Mouse (Mus musculus): ENCODE data around the gene Gm527. TPM values are rescaled to one million over a fixed set of nuclear protein-coding genes. Genes with fewer than 3 reads are reported as not detected.

The Gm527 gene
- polyA plus RNA-seq, 2 experiments, result 5.5 to 7.2 TPM

DNA sequence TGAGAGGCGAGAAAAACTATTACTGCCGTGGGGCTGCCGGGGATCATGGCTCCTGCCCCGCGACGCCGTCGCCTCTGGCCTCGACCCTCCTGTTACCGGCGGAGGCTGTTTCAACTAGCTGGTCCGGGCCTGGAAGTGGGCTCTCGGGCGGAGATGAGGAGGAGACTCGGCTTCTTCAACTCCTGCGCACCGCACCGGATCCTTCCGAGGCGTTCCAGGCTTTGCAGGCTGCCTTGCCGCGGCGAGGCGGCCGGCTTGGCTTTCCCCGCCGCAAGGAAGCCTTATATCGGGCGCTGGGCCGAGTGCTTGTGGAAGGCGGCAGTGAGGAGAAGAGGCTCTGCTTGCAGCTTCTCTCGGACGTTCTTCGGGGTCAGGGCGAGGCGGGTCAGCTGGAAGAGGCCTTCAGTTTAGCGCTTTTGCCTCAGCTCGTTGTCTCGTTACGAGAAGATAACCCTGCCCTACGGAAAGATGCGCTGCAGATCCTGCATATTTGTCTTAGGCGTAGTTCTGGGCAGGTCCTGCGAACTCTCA is 48.5 kb downstream of the Gm527 start:
- under 1% methylated on average over 43 of the region's 44 CpGs for WGBS
- H3K27me3 ChIP-seq (ENCODE audit: control insufficient read depth, insufficient read depth, low read length), result no peaks in the 10 kb centered on the region
- ATAC-seq (ENCODE audit: low FRiP score, low read depth) (peak; percentile 7), DNase-seq (ENCODE audit: low spot score) (peak; percentile 14)
- peak overlapping the region; percentile 62 for H3K4me3 ChIP-seq (replicated peaks; ENCODE audit: low read length)
- H3K36me3 ChIP-seq (ENCODE audit: control insufficient read depth, insufficient read depth, low read length), result peaks cover 7% of the 10 kb centered on the region; the same call in 1 of the 2 replicates
- peaks cover 22% of the 10 kb centered on the region for H3K4me1 ChIP-seq (ENCODE audit: control insufficient read depth, insufficient read depth, low read length)
- H3K4me2 ChIP-seq (replicated peaks; ENCODE audit: low read depth, low read length, severe bottlenecking), result peak overlapping the region; percentile 88
- H3K9me3 ChIP-seq (ENCODE audit: control insufficient read depth, low read length), result no peaks in the 10 kb centered on the region
- TF ChIP-seq POLR2A (IDR thresholded peaks at IDR 0.05; ENCODE audit: borderline replicate concordance, extremely low read depth, insufficient read depth, insufficient read length), result no peak
- peak overlapping the region; percentile 73 for H3K27ac ChIP-seq (replicated peaks; ENCODE audit: low read depth, low read length)
- H3K9ac ChIP-seq (ENCODE audit: low read depth, low read length, severe bottlenecking), result peak overlapping the region; percentile 74

DNA sequence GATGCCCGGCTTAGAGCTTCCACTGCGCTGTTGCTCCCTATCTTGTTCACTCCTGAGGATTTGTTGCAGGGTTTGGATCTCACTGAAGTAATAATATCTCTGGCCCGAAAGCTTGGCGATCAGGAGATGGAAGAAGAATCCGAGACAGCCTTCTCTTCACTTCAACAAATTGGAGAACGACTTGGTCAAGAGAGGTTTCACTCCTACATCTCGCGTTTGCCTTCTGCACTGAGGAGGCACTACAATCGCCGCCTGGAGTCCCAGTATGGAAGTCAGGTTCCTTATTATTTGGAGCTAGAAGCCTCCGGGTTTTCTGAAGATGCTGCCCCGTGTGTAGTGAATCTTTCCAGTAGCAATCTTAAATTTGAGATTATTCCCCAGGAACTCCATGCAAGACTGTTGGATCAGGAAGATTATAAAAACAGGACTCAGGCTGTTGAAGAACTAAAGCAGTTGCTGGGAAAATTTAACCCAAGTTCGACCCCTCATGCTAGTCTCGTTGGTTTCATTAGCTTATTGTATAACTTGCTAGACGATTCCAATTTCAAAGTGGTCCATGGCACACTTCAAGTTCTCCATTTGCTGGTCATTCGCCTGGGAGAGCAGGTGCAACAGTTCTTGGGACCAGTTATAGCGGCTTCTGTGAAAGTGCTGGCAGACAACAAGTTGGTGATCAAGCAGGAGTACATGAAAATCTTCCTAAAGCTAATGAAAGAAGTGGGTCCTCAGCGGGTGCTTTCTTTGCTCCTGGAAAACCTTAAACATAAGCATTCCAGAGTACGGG is 49.1 kb downstream of the Gm527 start:
- Histone ChIP-seq H3K4me1 (ENCODE audit: control insufficient read depth, insufficient read depth, low read length) (peaks cover 22% of the 10 kb centered on the region), H3K9me3 (ENCODE audit: control insufficient read depth, low read length) (no peaks in the 10 kb centered on the region), H3K27ac (replicated peaks; ENCODE audit: low read depth, low read length) (no peak overlapping the region), H3K27me3 (ENCODE audit: control insufficient read depth, insufficient read depth, low read length) (no peaks in the 10 kb centered on the region), H3K36me3 (ENCODE audit: control insufficient read depth, insufficient read depth, low read length) (peaks cover 11% of the 10 kb centered on the region; the same call in 1 of the 2 replicates), H3K9ac (ENCODE audit: low read depth, low read length, severe bottlenecking) (peak overlapping the region; percentile 74), H3K4me2 (replicated peaks; ENCODE audit: low read depth, low read length, severe bottlenecking) (peak overlapping the region; percentile 88), H3K4me3 (replicated peaks; ENCODE audit: low read length) (peak overlapping the region; percentile 62)
- no peak for TF ChIP-seq POLR2A (IDR thresholded peaks at IDR 0.05; ENCODE audit: borderline replicate concordance, extremely low read depth, insufficient read depth, insufficient read length)
- 3% methylated on average over 19 of the region's 19 CpGs for WGBS
- no peak for ATAC-seq (ENCODE audit: low FRiP score, low read depth)
- DNase-seq (ENCODE audit: low spot score), result peak; percentile 4

DNA sequence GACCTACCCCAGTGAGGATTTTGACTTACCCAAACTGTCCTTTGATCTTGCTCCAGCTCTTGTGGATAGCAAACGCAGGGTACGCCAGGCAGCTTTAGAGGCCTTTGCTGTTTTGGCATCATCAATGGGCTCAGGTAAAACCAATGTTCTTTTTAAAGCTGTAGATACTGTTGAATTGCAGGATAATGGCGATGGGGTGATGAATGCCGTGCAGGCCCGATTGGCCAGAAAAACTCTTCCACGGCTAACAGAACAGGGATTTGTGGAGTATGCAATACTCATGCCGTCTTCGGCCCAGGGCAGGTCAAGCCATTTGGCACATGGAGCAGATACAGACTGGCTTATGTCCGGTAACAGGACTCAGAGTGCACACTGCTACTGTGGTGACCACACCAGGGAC is 49.8 kb downstream of the Gm527 start:
- WGBS, result under 1% methylated on average over 9 of the region's 9 CpGs
- no peak for DNase-seq (ENCODE audit: low spot score)
- H3K4me1 ChIP-seq (ENCODE audit: control insufficient read depth, insufficient read depth, low read length), result peaks cover 25% of the 10 kb centered on the region
- H3K9ac ChIP-seq (ENCODE audit: low read depth, low read length, severe bottlenecking), result peak overlapping the region; percentile 74
- no peak for ATAC-seq (ENCODE audit: low FRiP score, low read depth)
- no peaks in the 10 kb centered on the region for H3K27me3 ChIP-seq (ENCODE audit: control insufficient read depth, insufficient read depth, low read length)
- no peak overlapping the region for H3K27ac ChIP-seq (replicated peaks; ENCODE audit: low read depth, low read length)
- no peaks in the 10 kb centered on the region for H3K9me3 ChIP-seq (ENCODE audit: control insufficient read depth, low read length)
- H3K36me3 ChIP-seq (ENCODE audit: control insufficient read depth, insufficient read depth, low read length), result peaks cover 11% of the 10 kb centered on the region; the same call in 1 of the 2 replicates
- no peak for TF ChIP-seq POLR2A (IDR thresholded peaks at IDR 0.05; ENCODE audit: borderline replicate concordance, extremely low read depth, insufficient read depth, insufficient read length)
- peak overlapping the region; percentile 62 for H3K4me3 ChIP-seq (replicated peaks; ENCODE audit: low read length)
- peak overlapping the region; percentile 88 for H3K4me2 ChIP-seq (replicated peaks; ENCODE audit: low read depth, low read length, severe bottlenecking)

DNA sequence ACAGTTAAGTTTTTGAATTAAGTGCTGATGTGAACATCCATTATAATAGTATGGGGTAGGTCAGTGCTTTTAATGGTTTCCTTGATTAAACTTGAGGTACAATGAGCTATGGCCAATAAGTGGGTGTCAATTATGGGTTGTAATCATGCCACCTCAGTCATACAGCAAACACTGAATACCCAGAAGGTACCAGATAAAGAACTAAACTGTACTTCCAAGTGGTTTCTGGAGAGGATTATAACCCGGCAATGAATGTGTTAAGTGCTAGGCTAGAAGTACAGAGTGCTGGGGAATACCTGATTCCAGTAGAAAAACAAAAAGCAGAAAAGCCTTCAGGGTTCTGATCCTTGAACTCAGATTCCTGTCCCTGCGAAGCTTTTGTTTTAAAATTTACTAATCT is 50.4 kb downstream of the Gm527 start:
- ATAC-seq (ENCODE audit: low FRiP score, low read depth) (no peak), DNase-seq (ENCODE audit: low spot score) (no peak)
- WGBS, result 1% methylated on average over 2 of the region's 2 CpGs
- H3K27ac ChIP-seq (replicated peaks; ENCODE audit: low read depth, low read length), result no peak overlapping the region
- TF ChIP-seq POLR2A (IDR thresholded peaks at IDR 0.05; ENCODE audit: borderline replicate concordance, extremely low read depth, insufficient read depth, insufficient read length), result no peak
- H3K9me3 ChIP-seq (ENCODE audit: control insufficient read depth, low read length), result no peaks in the 10 kb centered on the region
- H3K36me3 ChIP-seq (ENCODE audit: control insufficient read depth, insufficient read depth, low read length), result peaks cover 11% of the 10 kb centered on the region; the same call in 1 of the 2 replicates
- H3K4me1 ChIP-seq (ENCODE audit: control insufficient read depth, insufficient read depth, low read length), result peaks cover 25% of the 10 kb centered on the region
- H3K4me2 ChIP-seq (replicated peaks; ENCODE audit: low read depth, low read length, severe bottlenecking), result peak overlapping the region; percentile 88
- peak overlapping the region; percentile 74 for H3K9ac ChIP-seq (ENCODE audit: low read depth, low read length, severe bottlenecking)
- H3K27me3 ChIP-seq (ENCODE audit: control insufficient read depth, insufficient read depth, low read length), result no peaks in the 10 kb centered on the region
- H3K4me3 ChIP-seq (replicated peaks; ENCODE audit: low read length), result peak overlapping the region; percentile 62

DNA sequence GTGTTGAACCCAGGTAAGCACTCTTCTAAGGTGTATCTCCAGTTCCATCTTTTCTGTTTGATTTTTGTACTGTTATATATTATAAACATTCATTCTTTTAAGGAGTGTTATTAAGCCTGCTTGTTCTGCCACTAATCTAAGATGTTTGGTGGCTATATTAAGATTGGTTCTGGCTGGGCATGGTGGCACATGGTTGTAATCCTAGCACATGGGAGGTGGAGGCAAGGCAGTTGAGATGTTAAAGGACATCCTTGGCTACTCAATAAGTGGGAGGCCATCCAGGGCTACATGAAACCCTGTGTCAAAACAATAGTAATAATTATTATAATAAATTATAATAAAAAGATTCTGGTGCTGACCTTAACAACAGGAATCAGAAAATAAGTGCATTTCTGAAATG is 53.7 kb downstream of the Gm527 start:
- Histone ChIP-seq H3K4me2 (replicated peaks; ENCODE audit: low read depth, low read length, severe bottlenecking) (0 out of 2 replicates have a peak overlapping the region, but pooled peaks have one; percentile 15), H3K27me3 (ENCODE audit: control insufficient read depth, insufficient read depth, low read length) (no peaks in the 10 kb centered on the region), H3K27ac (replicated peaks; ENCODE audit: low read depth, low read length) (no peak overlapping the region), H3K9me3 (ENCODE audit: control insufficient read depth, low read length) (no peaks in the 10 kb centered on the region), H3K4me3 (replicated peaks; ENCODE audit: low read length) (no peak overlapping the region), H3K9ac (ENCODE audit: low read depth, low read length, severe bottlenecking) (no peak overlapping the region), H3K4me1 (ENCODE audit: control insufficient read depth, insufficient read depth, low read length) (peaks cover 22% of the 10 kb centered on the region), H3K36me3 (ENCODE audit: control insufficient read depth, insufficient read depth, low read length) (peaks cover 11% of the 10 kb centered on the region)
- DNase-seq (ENCODE audit: low spot score), result no peak
- TF ChIP-seq POLR2A (IDR thresholded peaks at IDR 0.05; ENCODE audit: borderline replicate concordance, extremely low read depth, insufficient read depth, insufficient read length), result no peak
- no peak for ATAC-seq (ENCODE audit: low FRiP score, low read depth)

Data from limb, embryonic 14.5 days (tissue).